Mouse (Mus musculus): Measurements from ENCODE around the gene Olfr1357.

DNA sequence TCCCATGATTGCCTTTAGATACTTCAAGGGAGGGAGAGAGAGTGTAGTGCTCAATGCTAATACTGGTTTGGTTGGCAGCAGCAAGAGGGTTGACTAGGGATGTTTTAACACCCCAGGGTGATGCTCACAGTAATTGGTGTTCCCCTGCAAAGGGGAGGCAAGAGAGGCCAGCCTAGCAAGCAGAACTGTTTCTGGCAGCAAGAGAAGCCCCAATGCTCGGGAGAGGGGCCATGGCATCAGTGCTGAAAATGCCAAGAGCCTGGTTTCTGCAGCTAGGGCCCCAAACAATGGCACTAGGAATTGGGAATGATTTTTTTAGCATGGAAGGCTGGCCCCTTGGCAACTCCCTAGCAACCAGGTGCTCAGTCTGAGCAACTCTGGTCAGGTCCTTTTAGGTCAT lies 32.9 kb downstream of the Olfr1357 start:
- TF ChIP-seq CTCF (IDR thresholded peaks at IDR 0.05; ENCODE audit: low read depth) (no peak), EP300 (IDR thresholded peaks at IDR 0.05; ENCODE audit: low read depth) (no peak)

Data from liver, postnatal 0 days (tissue).